Mouse (Mus musculus) intestine, postnatal 0 days (tissue): ENCODE data around the gene Slc6a11. TPM values are rescaled to one million over a fixed set of nuclear protein-coding genes. Genes with fewer than 3 reads are reported as not detected.

Experiments used
- ATAC-seq: fragments of 200-750 bp; cut with Nextera tagmentation; 2 replicates; pipeline ENCODE4 v1.8.0; 2017; ENCODE audit warnings: mild to moderate bottlenecking, moderate TSS enrichment, moderate library complexity
- H3K27ac ChIP-seq: fragments of 300-500 bp; sonication (generic); 2 replicates; pipeline ENCODE4 v1.5.1; 2014; ENCODE audit warnings: mild to moderate bottlenecking, low read depth, low read length, moderate library complexity
- H3K27me3 ChIP-seq: fragments of 300-500 bp; sonication (generic); replicated peaks from 2 replicates; pipeline ENCODE4 v1.6.1; 2014; ENCODE audit warnings: low read length, mixed read lengths; ENCODE audit not compliant: control insufficient read depth, insufficient read depth
- H3K36me3 ChIP-seq: fragments of 300-500 bp; sonication (generic); 2 replicates; pipeline ENCODE4 v1.6.1; 2014; ENCODE audit warnings: mild to moderate bottlenecking, moderate library complexity; ENCODE audit not compliant: control insufficient read depth, insufficient read depth
- H3K4me1 ChIP-seq: fragments of 300-500 bp; sonication (generic); replicated peaks from 2 replicates; pipeline ENCODE4 v1.6.1; 2014; ENCODE audit warnings: antibody characterized with exemption, low read length, mixed read lengths; ENCODE audit not compliant: control insufficient read depth, insufficient read depth
- H3K4me2 ChIP-seq: fragments of 300-500 bp; sonication (generic); replicated peaks from 2 replicates; pipeline ENCODE4 v1.6.1; 2014; ENCODE audit warnings: low read depth, mild to moderate bottlenecking, moderate library complexity
- H3K4me3 ChIP-seq: fragments of 300-500 bp; sonication (generic); 2 replicates; pipeline ENCODE4 v1.5.1; 2014; ENCODE audit warnings: low read depth, low read length
- H3K9ac ChIP-seq: fragments of 300-500 bp; sonication (generic); 2 replicates; pipeline ENCODE4 v1.6.1; 2014; ENCODE audit warnings: mild to moderate bottlenecking, low read depth, low read length
- H3K9me3 ChIP-seq: fragments of 300-500 bp; sonication (generic); 2 replicates; pipeline ENCODE4 v1.6.1; 2016; ENCODE audit warnings: mixed run types; ENCODE audit not compliant: control insufficient read depth
- CTCF ChIP-seq: sonication (generic); IDR thresholded peaks from 2 replicates; pipeline ENCODE4 v1.5.1; 2016; ENCODE audit warnings: low read depth, mild to moderate bottlenecking, control low read depth, antibody characterized with exemption, moderate library complexity
- WGBS: fragments of 180-500 bp; shearing (Covaris S2); extraction: QIAGEN DNeasy Blood & Tissue Kit; methylation state at CpG from one replicate; pipeline ENCODE4 v1.1.7; 2014; 5-methylcytosine and 5-hydroxymethylcytosine counted together
- polyA plus RNA-seq: library from polyadenylated mRNA; unstranded; fragments of >200 nt; fragmentation: Nextera tagmentation; extraction: Ambion mirVana; gene quantifications from 2 replicates; pipeline ENCODE4 v1.2.1, GENCODE M21; 2015

Slc6a11 gene
- polyA plus RNA-seq, 1 experiment from 2014 or later: not detected

DNA sequence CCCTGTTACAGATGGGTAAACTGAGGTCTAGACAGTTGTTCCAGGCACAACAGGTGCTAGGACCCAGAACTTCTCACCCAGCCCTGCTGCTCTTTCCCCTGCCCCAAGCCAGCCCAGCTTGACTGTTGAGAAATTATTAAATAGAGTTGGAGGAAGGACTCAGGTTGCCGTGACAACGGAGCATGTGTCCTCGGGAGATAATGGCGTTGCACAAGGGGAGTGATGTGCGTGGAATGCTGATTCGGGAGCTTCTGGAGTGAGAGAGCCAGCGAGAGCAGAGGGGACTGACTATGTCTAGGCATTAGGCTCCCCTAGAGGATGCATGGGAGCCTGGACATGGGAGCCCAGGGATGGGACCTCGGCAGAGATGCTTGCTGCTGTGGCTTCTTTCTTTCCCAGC lies 159.1 kb downstream of the Slc6a11 start:
- Histone ChIP-seq H3K9ac (no peak overlapping the region), H3K27me3 (peaks cover 17% of the 10 kb centered on the region), H3K4me3 (no peak overlapping the region), H3K4me2 (no peak overlapping the region), H3K9me3 (no peaks in the 10 kb centered on the region), H3K4me1 (no peaks in the 10 kb centered on the region), H3K36me3 (no peaks in the 10 kb centered on the region), H3K27ac (no peak overlapping the region)
- no peak for TF ChIP-seq CTCF
- 37% methylated on average over 8 of the region's 8 CpGs for WGBS
- ATAC-seq: no peak

DNA sequence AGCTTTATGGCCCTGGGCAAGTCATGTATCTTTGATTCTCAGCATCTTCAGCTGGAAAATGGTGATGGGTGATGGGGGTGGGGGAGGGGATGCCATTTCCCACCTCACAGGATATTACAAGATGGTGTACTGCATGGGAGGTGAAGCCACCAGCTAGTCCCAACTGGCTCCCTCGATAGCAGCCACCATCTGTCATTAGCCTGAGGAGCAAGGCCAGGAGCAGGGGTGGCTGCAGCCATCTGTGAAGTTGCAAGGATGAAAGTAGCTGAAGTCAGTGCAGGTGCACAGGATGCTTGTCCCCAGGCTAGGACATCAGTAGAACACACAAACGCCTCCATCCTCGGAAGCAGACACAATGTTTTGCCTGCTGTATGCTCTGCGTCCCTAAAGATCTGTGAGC lies 159.9 kb downstream of the Slc6a11 start:
- H3K9me3 ChIP-seq: no peaks in the 10 kb centered on the region
- H3K4me1 ChIP-seq: no peaks in the 10 kb centered on the region
- no peak overlapping the region for H3K27ac ChIP-seq
- no peak overlapping the region for H3K4me3 ChIP-seq
- no peak overlapping the region for H3K9ac ChIP-seq
- WGBS: 73% methylated on average over 4 of the region's 4 CpGs
- no peak for TF ChIP-seq CTCF
- H3K4me2 ChIP-seq: no peak overlapping the region
- H3K36me3 ChIP-seq: no peaks in the 10 kb centered on the region
- ATAC-seq: no peak
- peaks cover 14% of the 10 kb centered on the region; the same call in 1 of the 2 replicates for H3K27me3 ChIP-seq

GRCm38 (mm10) chr6:114291396-114291795 lies 160.4 kb downstream of the Slc6a11 start:
- no peak overlapping the region for H3K27ac ChIP-seq
- no peak for TF ChIP-seq CTCF
- peaks cover 13% of the 10 kb centered on the region; the same call in 1 of the 2 replicates for H3K27me3 ChIP-seq
- no peak overlapping the region for H3K4me2 ChIP-seq
- no peak overlapping the region for H3K4me3 ChIP-seq
- no peaks in the 10 kb centered on the region for H3K36me3 ChIP-seq
- no peaks in the 10 kb centered on the region for H3K4me1 ChIP-seq
- no peaks in the 10 kb centered on the region for H3K9me3 ChIP-seq
- ATAC-seq: no peak
- 52% methylated on average over 5 of the region's 5 CpGs for WGBS
- H3K9ac ChIP-seq: no peak overlapping the region

DNA sequence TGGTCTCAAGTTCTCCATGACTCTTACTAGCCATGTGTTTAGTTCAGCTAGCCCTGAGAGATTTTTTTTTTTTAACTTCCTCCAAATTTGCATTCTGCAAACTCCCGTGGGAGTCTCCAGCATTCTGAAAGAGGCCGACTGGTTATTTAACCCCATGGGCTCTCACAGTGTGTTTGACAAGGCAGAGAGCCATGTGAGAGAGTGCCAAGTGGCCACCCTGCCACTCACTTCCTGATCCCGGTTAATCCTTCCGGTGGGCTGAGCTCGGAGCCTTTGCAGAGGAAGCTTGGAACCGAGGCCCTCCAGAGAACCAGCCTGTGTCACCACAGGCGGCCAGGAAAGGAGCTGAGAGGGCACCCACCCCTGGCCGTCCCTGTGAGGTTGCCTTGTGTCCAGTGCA lies 162.5 kb downstream of the Slc6a11 start:
- Histone ChIP-seq H3K9me3 (no peaks in the 10 kb centered on the region), H3K4me1 (0 out of 2 replicates have a peak, but pooled peaks cover 2% of the 10 kb centered on the region), H3K27ac (no peak overlapping the region), H3K4me3 (no peak overlapping the region), H3K27me3 (peaks cover 5% of the 10 kb centered on the region; the same call in 1 of the 2 replicates), H3K9ac (no peak overlapping the region), H3K4me2 (no peak overlapping the region), H3K36me3 (no peaks in the 10 kb centered on the region)
- 42% methylated on average over 8 of the region's 8 CpGs for WGBS
- no peak for TF ChIP-seq CTCF
- ATAC-seq: no peak

DNA sequence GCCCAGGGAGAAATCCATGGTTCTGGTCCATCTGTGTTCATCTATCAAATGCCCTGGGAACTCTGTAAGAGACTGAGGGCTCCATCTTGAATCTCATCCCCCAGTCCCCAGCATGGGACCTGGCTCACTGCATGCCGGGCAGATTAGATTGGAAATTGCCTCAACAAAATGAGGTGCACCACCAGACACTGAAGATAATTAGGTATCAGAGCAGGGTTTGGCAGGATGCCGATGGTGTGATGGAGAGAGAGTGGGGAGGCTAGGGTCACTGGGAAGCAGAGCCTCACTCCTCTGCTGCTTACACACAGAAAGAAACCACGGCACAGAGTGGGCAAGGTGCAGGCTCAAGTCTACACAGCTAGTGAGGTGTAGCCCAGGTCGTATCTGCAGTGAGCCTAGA lies 164.0 kb downstream of the Slc6a11 start:
- TF ChIP-seq CTCF: no peak

DNA sequence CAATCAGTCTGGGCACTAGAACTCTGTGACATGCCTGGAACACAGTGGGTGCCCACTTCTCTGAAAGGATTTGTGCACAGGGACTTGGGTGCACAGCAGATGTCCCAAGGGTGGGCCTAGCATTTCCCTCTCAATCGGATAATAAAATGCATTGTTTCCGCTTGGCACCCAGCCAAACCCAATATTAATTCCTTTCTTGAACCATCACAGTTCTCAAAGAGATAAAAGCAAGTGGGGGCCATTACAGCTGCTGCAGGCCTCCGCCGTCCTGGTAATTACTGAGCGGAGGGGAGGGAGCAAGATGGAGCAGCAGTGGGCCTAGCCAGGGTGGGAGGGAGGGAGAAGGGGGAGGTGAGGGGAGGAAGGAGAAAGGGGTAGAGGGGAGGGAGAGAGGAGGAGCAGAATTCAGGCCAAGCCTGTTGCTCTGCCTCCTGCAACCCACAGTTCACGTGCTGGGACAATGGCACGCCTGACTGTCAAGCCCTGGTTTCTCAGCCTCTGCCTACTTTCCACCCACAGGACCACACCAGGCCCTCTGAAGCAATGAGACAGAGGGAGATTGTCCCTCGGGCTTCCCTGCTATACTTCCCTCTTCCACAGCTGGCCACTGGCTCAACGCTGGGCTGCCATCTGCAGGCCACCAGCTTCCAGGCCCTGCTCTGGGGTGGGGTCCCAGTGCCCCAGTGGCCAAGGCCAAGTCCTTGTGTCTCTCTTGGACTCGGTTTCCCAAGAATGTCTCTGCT lies 166.4 kb downstream of the Slc6a11 start:
- no peaks in the 10 kb centered on the region for H3K27me3 ChIP-seq
- 0 out of 2 replicates have a peak, but pooled peaks cover 2% of the 10 kb centered on the region for H3K4me1 ChIP-seq
- H3K4me2 ChIP-seq: no peak overlapping the region
- 28% methylated on average over 10 of the region's 10 CpGs for WGBS
- no peaks in the 10 kb centered on the region for H3K36me3 ChIP-seq
- H3K4me3 ChIP-seq: no peak overlapping the region
- no peaks in the 10 kb centered on the region for H3K9me3 ChIP-seq
- H3K27ac ChIP-seq: no peak overlapping the region
- peak; percentile 42; the same call in 1 of the 2 replicates for ATAC-seq
- no peak overlapping the region for H3K9ac ChIP-seq
- TF ChIP-seq CTCF: no peak

More for the DNA sequence above, 164.0 kb downstream of the Slc6a11 start:
- Histone ChIP-seq H3K9ac (no peak overlapping the region), H3K4me1 (0 out of 2 replicates have a peak, but pooled peaks cover 2% of the 10 kb centered on the region), H3K36me3 (no peaks in the 10 kb centered on the region), H3K4me2 (no peak overlapping the region), H3K9me3 (no peaks in the 10 kb centered on the region), H3K27me3 (peaks cover 5% of the 10 kb centered on the region; the same call in 1 of the 2 replicates), H3K27ac (no peak overlapping the region), H3K4me3 (no peak overlapping the region)
- 83% methylated on average over 4 of the region's 4 CpGs for WGBS
- no peak for ATAC-seq

Other genes starting within 250 kb of the Slc6a11 start
- 0.48 TPM in 2 replicates for gene Atp2b2, start 88.6 kb upstream of the Slc6a11 start, polyA plus RNA-seq
- not detected in 2 replicates for gene Slc6a1, start 151.4 kb downstream of the Slc6a11 start, polyA plus RNA-seq